Mouse (Mus musculus) testis, adult 2 months (tissue): ENCODE measurements around the gene Ttpal.

Experiments
- CTCF ChIP-seq: fragments of 200-500 bp; IDR thresholded peaks from 2 replicates; pipeline ENCODE4 v1.5.1; 2012; ENCODE audit warnings: low read depth, mild to moderate bottlenecking, inconsistent platforms, low read length, moderate library complexity; ENCODE audit not compliant: control insufficient read depth, insufficient read depth, insufficient replicate concordance
- POLR2A ChIP-seq: fragments of 200-500 bp; IDR thresholded peaks from 2 replicates; pipeline ENCODE4 v1.6.1; 2012; ENCODE audit warnings: low read depth, mild to moderate bottlenecking, inconsistent platforms, low read length, moderate library complexity; ENCODE audit not compliant: control insufficient read depth

GRCm38 (mm10) chr2:163643576-163643971, 41.5 kb downstream of the Ttpal start:
- TF ChIP-seq CTCF (no peak), POLR2A (no peak)
